Mouse (Mus musculus): ENCODE results near the gene Smyd3. TPM values are rescaled to one million over a fixed set of nuclear protein-coding genes. Genes with fewer than 3 reads are reported as not detected.

The Smyd3 gene
- total and polyA plus RNA-seq, 3 experiments: 2.7 to 8.1 (median 7.6) TPM

DNA sequence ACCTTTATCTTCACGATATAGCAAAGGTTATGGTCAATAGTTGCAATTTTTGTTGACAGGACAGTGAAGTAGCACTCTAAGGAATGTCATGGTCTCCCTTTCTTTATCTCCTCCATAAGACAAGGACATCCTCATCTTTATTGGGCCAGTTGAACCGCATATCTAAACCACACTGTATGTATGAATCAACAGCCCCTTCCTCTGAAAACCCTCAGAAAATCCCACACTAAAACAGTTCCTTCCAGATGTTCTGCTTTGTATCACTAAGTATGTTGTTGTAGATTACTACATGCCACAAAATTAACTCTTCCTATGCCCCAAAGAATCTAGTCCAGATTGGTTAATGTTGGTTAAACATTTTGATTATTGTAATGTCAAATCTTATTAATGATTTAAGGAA is 160.7 kb downstream of the Smyd3 start:
- no peak for TF ChIP-seq EP300 (IDR thresholded peaks at IDR 0.05; ENCODE audit: insufficient read depth, low read depth, low read length)
- TF ChIP-seq CTCF (IDR thresholded peaks at IDR 0.05): no peak
- TF ChIP-seq POLR2A (IDR thresholded peaks at IDR 0.05; ENCODE audit: insufficient read depth, low read depth, low read length): no peak
- H3K4me1 ChIP-seq (ENCODE audit: control insufficient read depth, insufficient read depth, low read length): no peaks in the 10 kb centered on the region

DNA sequence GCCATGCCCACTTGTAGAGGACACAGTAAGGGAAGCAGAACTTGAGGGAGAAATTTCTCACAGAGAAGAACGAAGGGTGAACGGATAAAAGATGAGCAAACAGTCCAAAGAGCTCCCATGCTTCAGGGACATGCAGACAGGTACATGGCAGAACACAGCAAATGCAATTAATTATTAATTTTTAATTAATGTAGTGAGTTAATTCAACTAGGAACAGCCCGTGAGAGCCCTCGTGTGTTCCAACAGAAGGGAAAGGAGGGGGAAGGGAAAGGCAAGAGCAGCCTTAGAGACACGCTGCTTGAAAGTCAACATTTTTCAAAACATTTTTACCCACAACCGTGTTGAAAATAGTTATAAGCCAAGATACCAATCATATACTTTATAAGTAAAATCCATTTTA is 163.6 kb downstream of the Smyd3 start:
- DNase-seq: no peak
- H3K4me3 ChIP-seq: no peak overlapping the region
- no peak overlapping the region for H3K9ac ChIP-seq (ENCODE audit: low read depth, low read length)
- 86% methylated on average over 6 of the region's 6 CpGs for whole genome bisulfite sequencing
- H3K27me3 ChIP-seq (ENCODE audit: control insufficient read depth, insufficient read depth, low read length): no peaks in the 10 kb centered on the region
- intact Hi-C loops (cut with DNase I): no loop called here
- no peak overlapping the region for H3K27ac ChIP-seq
- no peaks in the 10 kb centered on the region for H3K79me2 ChIP-seq (replicated peaks; ENCODE audit: control insufficient read depth, insufficient read depth, low read length)
- H3K4me1 ChIP-seq (ENCODE audit: control insufficient read depth, insufficient read depth, low read length): no peaks in the 10 kb centered on the region
- TF ChIP-seq CTCF (IDR thresholded peaks at IDR 0.05): no peak
- no peak for TF ChIP-seq POLR2A (IDR thresholded peaks at IDR 0.05; ENCODE audit: insufficient read depth, low read depth, low read length)
- TF ChIP-seq EP300 (IDR thresholded peaks at IDR 0.05; ENCODE audit: insufficient read depth, low read depth, low read length): no peak
- H3K36me3 ChIP-seq (ENCODE audit: control insufficient read depth, insufficient read depth, low read length): no peaks in the 10 kb centered on the region

More for the DNA sequence above, 160.7 kb downstream of the Smyd3 start:
- no peaks in the 10 kb centered on the region for H3K36me3 ChIP-seq (ENCODE audit: control insufficient read depth, insufficient read depth, low read length)
- intact Hi-C loops (cut with DNase I): no loop called here
- 72% methylated on average over 2 of the region's 2 CpGs for WGBS
- no peak overlapping the region for H3K9ac ChIP-seq (ENCODE audit: low read depth, low read length)
- H3K79me2 ChIP-seq (replicated peaks; ENCODE audit: control insufficient read depth, insufficient read depth, low read length): no peaks in the 10 kb centered on the region
- DNase-seq: no peak
- H3K27ac ChIP-seq: no peak overlapping the region
- no peak overlapping the region for H3K4me3 ChIP-seq
- no peaks in the 10 kb centered on the region for H3K27me3 ChIP-seq (ENCODE audit: control insufficient read depth, insufficient read depth, low read length)

DNA sequence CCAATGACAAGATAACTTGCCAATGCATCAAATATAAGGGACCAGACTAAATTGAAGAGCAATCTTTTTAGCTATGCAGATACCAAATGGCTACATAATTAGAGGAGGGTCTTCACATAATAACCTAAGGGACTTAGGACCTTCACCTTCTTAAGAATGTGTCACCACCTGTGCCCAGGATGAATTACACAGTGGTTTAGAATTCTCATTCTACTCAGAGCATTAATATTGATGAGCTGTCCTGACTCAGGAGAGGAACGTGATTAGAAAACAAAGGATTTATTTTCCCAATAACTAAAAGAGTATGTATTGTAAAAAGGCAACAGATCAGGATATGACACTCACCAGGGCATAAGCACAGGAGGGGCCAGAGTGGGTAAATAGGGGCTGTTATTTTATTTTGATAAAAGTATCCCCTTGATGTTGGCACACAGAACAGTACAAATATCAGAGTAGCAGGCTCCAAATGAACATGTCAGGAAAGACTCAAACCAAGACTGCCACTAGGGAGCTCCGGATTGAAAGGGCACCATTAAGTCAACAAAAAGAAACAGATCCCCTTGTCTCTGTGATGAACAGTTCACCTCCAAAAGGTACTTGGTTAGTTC is 172.4 kb downstream of the Smyd3 start:
- no peaks in the 10 kb centered on the region for H3K79me2 ChIP-seq (replicated peaks; ENCODE audit: control insufficient read depth, insufficient read depth, low read length)
- no peak overlapping the region for H3K9ac ChIP-seq (ENCODE audit: low read depth, low read length)
- H3K4me1 ChIP-seq (ENCODE audit: control insufficient read depth, insufficient read depth, low read length): no peaks in the 10 kb centered on the region
- 75% methylated on average over 2 of the region's 2 CpGs for WGBS
- H3K36me3 ChIP-seq (ENCODE audit: control insufficient read depth, insufficient read depth, low read length): no peaks in the 10 kb centered on the region
- H3K4me3 ChIP-seq: no peak overlapping the region
- intact Hi-C loops (cut with DNase I): no loop called here
- no peaks in the 10 kb centered on the region for H3K27me3 ChIP-seq (ENCODE audit: control insufficient read depth, insufficient read depth, low read length)
- TF ChIP-seq POLR2A (IDR thresholded peaks at IDR 0.05; ENCODE audit: insufficient read depth, low read depth, low read length): no peak
- TF ChIP-seq EP300 (IDR thresholded peaks at IDR 0.05; ENCODE audit: insufficient read depth, low read depth, low read length): no peak
- TF ChIP-seq CTCF (IDR thresholded peaks at IDR 0.05): no peak
- no peak overlapping the region for H3K27ac ChIP-seq
- DNase-seq: no peak

DNA sequence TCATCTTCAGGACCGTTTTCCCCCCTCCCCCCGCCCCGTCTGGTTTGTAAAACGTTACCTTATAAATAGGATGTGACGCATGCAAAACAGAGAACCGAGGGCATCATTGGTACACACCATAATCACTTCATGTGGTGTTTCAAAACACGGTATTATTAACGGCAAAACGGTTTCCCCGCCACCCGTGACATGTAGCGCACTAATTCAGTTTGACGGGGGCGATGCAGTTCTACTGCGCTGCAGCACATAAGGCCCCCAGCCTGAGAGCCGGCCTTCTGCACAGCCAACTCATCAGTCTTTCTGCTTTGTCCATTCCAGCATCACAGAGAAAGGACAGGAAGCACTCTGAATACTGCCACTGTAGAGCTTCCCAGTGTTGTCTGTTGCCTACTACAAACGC is 174.4 kb downstream of the Smyd3 start:
- TF ChIP-seq POLR2A (IDR thresholded peaks at IDR 0.05; ENCODE audit: insufficient read depth, low read depth, low read length): no peak
- TF ChIP-seq EP300 (IDR thresholded peaks at IDR 0.05; ENCODE audit: insufficient read depth, low read depth, low read length): no peak
- no peak for TF ChIP-seq CTCF (IDR thresholded peaks at IDR 0.05)
- Histone ChIP-seq H3K27me3 (ENCODE audit: control insufficient read depth, insufficient read depth, low read length) (no peaks in the 10 kb centered on the region), H3K27ac (no peak overlapping the region), H3K36me3 (ENCODE audit: control insufficient read depth, insufficient read depth, low read length) (no peaks in the 10 kb centered on the region), H3K79me2 (replicated peaks; ENCODE audit: control insufficient read depth, insufficient read depth, low read length) (no peaks in the 10 kb centered on the region), H3K9ac (ENCODE audit: low read depth, low read length) (no peak overlapping the region), H3K4me3 (no peak overlapping the region), H3K4me1 (ENCODE audit: control insufficient read depth, insufficient read depth, low read length) (no peaks in the 10 kb centered on the region)
- WGBS: 93% methylated on average over 17 of the region's 17 CpGs
- no peak for DNase-seq
- intact Hi-C loops (cut with DNase I): no loop called here

DNA sequence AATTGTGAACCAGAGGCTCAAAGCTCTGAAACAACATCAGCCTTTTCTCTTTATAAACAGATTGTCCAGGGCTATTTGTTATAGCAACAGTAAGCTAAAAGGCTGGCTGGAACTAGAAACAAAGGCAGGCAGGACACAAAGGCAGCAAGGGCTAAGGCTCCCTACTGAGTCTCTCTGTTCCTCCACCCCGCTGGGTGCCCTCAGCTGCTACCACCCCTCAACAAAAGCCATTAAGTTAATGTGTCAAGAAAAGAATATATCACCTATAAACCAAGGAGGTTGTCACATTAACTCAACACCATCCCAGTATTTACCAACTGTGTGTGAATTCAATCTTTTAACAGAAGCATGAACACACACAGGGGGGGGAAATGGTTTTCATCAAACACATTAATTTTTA is 176.3 kb downstream of the Smyd3 start:
- H3K4me1 ChIP-seq (ENCODE audit: control insufficient read depth, insufficient read depth, low read length): no peaks in the 10 kb centered on the region
- 86% methylated on average over 1 of the region's 1 CpGs for WGBS
- no peaks in the 10 kb centered on the region for H3K79me2 ChIP-seq (replicated peaks; ENCODE audit: control insufficient read depth, insufficient read depth, low read length)
- no peak overlapping the region for H3K4me3 ChIP-seq
- no peak for DNase-seq
- H3K27ac ChIP-seq: no peak overlapping the region
- TF ChIP-seq EP300 (IDR thresholded peaks at IDR 0.05; ENCODE audit: insufficient read depth, low read depth, low read length) (no peak), CTCF (IDR thresholded peaks at IDR 0.05) (no peak), POLR2A (IDR thresholded peaks at IDR 0.05; ENCODE audit: insufficient read depth, low read depth, low read length) (no peak)
- no peaks in the 10 kb centered on the region for H3K36me3 ChIP-seq (ENCODE audit: control insufficient read depth, insufficient read depth, low read length)
- intact Hi-C loops (cut with DNase I): no loop called here
- H3K9ac ChIP-seq (ENCODE audit: low read depth, low read length): no peak overlapping the region
- H3K27me3 ChIP-seq (ENCODE audit: control insufficient read depth, insufficient read depth, low read length): no peaks in the 10 kb centered on the region

DNA sequence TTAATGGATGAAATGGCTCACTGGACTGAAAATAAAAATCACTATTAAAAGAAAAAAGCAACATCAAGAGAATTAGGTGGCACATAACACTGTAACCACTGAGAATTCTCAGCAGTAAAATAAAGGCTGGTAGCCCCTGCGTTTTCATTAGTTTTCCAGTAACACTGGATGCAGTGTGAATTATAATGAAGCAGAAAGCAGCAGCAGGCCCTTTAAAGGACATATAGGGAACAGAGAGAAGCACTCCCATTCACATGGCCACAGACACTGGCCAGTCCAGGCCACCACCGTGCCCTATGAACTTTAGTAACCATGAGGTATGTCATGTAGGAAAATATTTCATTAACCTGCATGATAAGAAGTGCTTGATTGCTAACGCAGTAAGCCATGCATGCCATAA is 178.8 kb downstream of the Smyd3 start:
- no peak for TF ChIP-seq EP300 (IDR thresholded peaks at IDR 0.05; ENCODE audit: insufficient read depth, low read depth, low read length)
- 88% methylated on average over 3 of the region's 3 CpGs for WGBS
- no peaks in the 10 kb centered on the region for H3K79me2 ChIP-seq (replicated peaks; ENCODE audit: control insufficient read depth, insufficient read depth, low read length)
- H3K27ac ChIP-seq: no peak overlapping the region
- no peaks in the 10 kb centered on the region for H3K36me3 ChIP-seq (ENCODE audit: control insufficient read depth, insufficient read depth, low read length)
- no peak for DNase-seq
- no peaks in the 10 kb centered on the region for H3K27me3 ChIP-seq (ENCODE audit: control insufficient read depth, insufficient read depth, low read length)
- H3K9ac ChIP-seq (ENCODE audit: low read depth, low read length): no peak overlapping the region
- H3K4me1 ChIP-seq (ENCODE audit: control insufficient read depth, insufficient read depth, low read length): no peaks in the 10 kb centered on the region
- intact Hi-C loops (cut with DNase I): no loop called here
- H3K4me3 ChIP-seq: no peak overlapping the region
